Mouse (Mus musculus) heart, postnatal 36 days (tissue): ENCODE results near the gene Nr6a1. TPM values are rescaled to one million over a fixed set of nuclear protein-coding genes. Genes with fewer than 3 reads are reported as not detected.

Experiments
- DNase-seq, 2 experiments: peaks; one replicate each; pipeline ENCODE4 v3.0.0; 2021 to 2022
- intact Hi-C: fragments of 180-260 bp; cut with DNase I; formaldehyde crosslinking; loops from one replicate; pipeline ENCODE4 v1.15.1; 2025
- total RNA-seq, 2 experiments: library from RNA; stranded (reverse); gene quantifications; 2 replicates each; pipeline ENCODE4 v1.2.3; 2021

Nr6a1 gene
- total RNA-seq: 1 to 10 TPM; 1.6 to 1.8 TPM

GRCm38 (mm10) chr2:38927115-38927979 lies at the start of gene Nr6a1:
Gene Nr6a1 (minus strand): TSS chr2:38927688.
- peak; percentile 75 to 76 for DNase-seq
- intact Hi-C loops: loop anchor here (1.0 to 10.0 kb wide), 4 partner anchors 71 to 297 kb away; partner anchors contain the start of genes Golga1, Ppp6c and Scai

GRCm38 (mm10) chr2:38975941-38976805 lies 48.7 kb upstream of the Nr6a1 start:
- DNase-seq: no peak
- intact Hi-C loops: no loop called here

GRCm38 (mm10) chr2:38975181-38975580 lies 47.7 kb upstream of the Nr6a1 start:
- no peak for DNase-seq
- intact Hi-C loops: no loop called here

GRCm38 (mm10) chr2:38974171-38974570 lies 46.7 kb upstream of the Nr6a1 start:
- DNase-seq: no peak
- intact Hi-C loops: no loop called here

- intact Hi-C loops: loop anchor here (2.0 kb wide), 1 partner anchor 17 kb away; no protein-coding TSS in a partner anchor
- no peak for DNase-seq
These were observed 46.2 kb upstream of the Nr6a1 start for GRCm38 (mm10) chr2:38973701-38974100.

GRCm38 (mm10) chr2:38973223-38973622 lies 45.7 kb upstream of the Nr6a1 start:
- no peak for DNase-seq
- intact Hi-C loops: loop anchor here (2.0 kb wide), 1 partner anchor 18 kb away; no protein-coding TSS in a partner anchor

- DNase-seq: no peak
- intact Hi-C loops: no loop called here
These were observed 42.6 kb upstream of the Nr6a1 start for GRCm38 (mm10) chr2:38970057-38970456.

GRCm38 (mm10) chr2:38969650-38970049 lies 42.2 kb upstream of the Nr6a1 start:
- intact Hi-C loops: no loop called here

GRCm38 (mm10) chr2:38964198-38964597 lies 36.7 kb upstream of the Nr6a1 start:
- no peak for DNase-seq

More at GRCm38 (mm10) chr2:38969650-38970049, 42.2 kb upstream of the Nr6a1 start:
- DNase-seq: no peak

GRCm38 (mm10) chr2:38957671-38958223 lies 30.3 kb upstream of the Nr6a1 start:
- intact Hi-C loops: no loop called here
- no peak for DNase-seq

More at GRCm38 (mm10) chr2:38964198-38964597, 36.7 kb upstream of the Nr6a1 start:
- intact Hi-C loops: no loop called here

GRCm38 (mm10) chr2:38956062-38956461 lies 28.6 kb upstream of the Nr6a1 start:
- intact Hi-C loops: no loop called here

GRCm38 (mm10) chr2:38953152-38953883 lies 25.8 kb upstream of the Nr6a1 start:
- DNase-seq: peak; percentile 60 to 65
- intact Hi-C loops: no loop called here

More at GRCm38 (mm10) chr2:38956062-38956461, 28.6 kb upstream of the Nr6a1 start:
- DNase-seq: no peak

GRCm38 (mm10) chr2:38950281-38950719 lies 22.8 kb upstream of the Nr6a1 start:
- intact Hi-C loops: loop anchor here (1.0 kb wide), 1 partner anchor 47 kb away; the partner anchor contains the start of gene Wdr38
- DNase-seq: peak; percentile 82 to 85

GRCm38 (mm10) chr2:38947566-38947965 lies 20.1 kb upstream of the Nr6a1 start:
- DNase-seq: no peak

GRCm38 (mm10) chr2:38944460-38945161 lies 17.1 kb upstream of the Nr6a1 start:
- intact Hi-C loops: no loop called here
- no peak for DNase-seq

More at GRCm38 (mm10) chr2:38947566-38947965, 20.1 kb upstream of the Nr6a1 start:
- intact Hi-C loops: loop anchor here (2.0 kb wide), 1 partner anchor 19 kb away; no protein-coding TSS in a partner anchor

- DNase-seq: no peak
- intact Hi-C loops: no loop called here
These were observed 16.5 kb upstream of the Nr6a1 start for GRCm38 (mm10) chr2:38943977-38944376.

GRCm38 (mm10) chr2:38943161-38943560 lies 15.7 kb upstream of the Nr6a1 start:
- DNase-seq: no peak
- intact Hi-C loops: no loop called here

- intact Hi-C loops: no loop called here
These were observed 14.4 kb upstream of the Nr6a1 start for GRCm38 (mm10) chr2:38941898-38942297.

GRCm38 (mm10) chr2:38941426-38941825 lies 13.9 kb upstream of the Nr6a1 start:
- intact Hi-C loops: no loop called here
- DNase-seq: no peak

More at GRCm38 (mm10) chr2:38941898-38942297, 14.4 kb upstream of the Nr6a1 start:
- DNase-seq: no peak
